Comparison of ENCODE assay signal across 8 mouse cellular contexts in genomic region chrX:85049593-85049992, GRCm38 (mm10).
DNase-seq lines count a peak whose midpoint lies in the region; ATAC-seq and TF ChIP-seq lines count a peak whose summit lies in the region.

No protein-coding gene starts in this region.

- no peaks in the 10 kb centered on the region for H3K4me1 ChIP-seq in forebrain, postnatal 0 days (ENCODE audit: insufficient read depth)
- no peaks in the 10 kb centered on the region for H3K4me1 ChIP-seq in neural tube, embryonic 12.5 days
- H3K4me1 ChIP-seq in cerebellum, adult 2 months (ENCODE audit: control insufficient read depth, insufficient read depth, low read length): no peaks in the 10 kb centered on the region

- H3K4me2 ChIP-seq in forebrain, postnatal 0 days (ENCODE audit: low read depth): peak overlapping the region; percentile 53
- peak overlapping the region; percentile 67 for H3K4me2 ChIP-seq in neural tube, embryonic 12.5 days (replicated peaks)

- no peak for ATAC-seq in forebrain, postnatal 0 days
- no peak for ATAC-seq in neural tube, embryonic 12.5 days (ENCODE audit: low FRiP score, low read depth)
- no peak for ATAC-seq in activated CD4-positive, CD25-positive, alpha-beta regulatory T cell, adult 4 months

- H3K4me3 ChIP-seq in forebrain, postnatal 0 days (ENCODE audit: low read depth, low read length): peak overlapping the region; percentile 45
- no peak overlapping the region for H3K4me3 ChIP-seq in neural tube, embryonic 12.5 days
- no peak overlapping the region for H3K4me3 ChIP-seq in cerebellum, adult 2 months (replicated peaks; ENCODE audit: insufficient read depth, low read depth, low read length)

- 39% methylated on average over 3 of the region's 3 CpGs for WGBS in forebrain, postnatal 0 days
- WGBS in neural tube, embryonic 12.5 days: 28% methylated on average over 3 of the region's 3 CpGs
- 84% methylated on average over 3 of the region's 3 CpGs for WGBS in cerebellum, adult 2 months

- H3K27ac ChIP-seq in forebrain, postnatal 0 days (ENCODE audit: low read depth, low read length): no peak overlapping the region
- no peak overlapping the region for H3K27ac ChIP-seq in neural tube, embryonic 12.5 days
- no peak overlapping the region for H3K27ac ChIP-seq in cerebellum, adult 2 months (ENCODE audit: insufficient read depth, low read length)

- no peak for TF ChIP-seq CTCF in forebrain, postnatal 0 days (IDR thresholded peaks at IDR 0.05; ENCODE audit: low read depth)
- TF ChIP-seq CTCF in cerebellum, adult 2 months (IDR thresholded peaks at IDR 0.05; ENCODE audit: borderline replicate concordance, insufficient read depth, low read depth, low read length): no peak

- peak; percentile 5 for DNase-seq in embryo, embryonic 10.5 days (ENCODE audit: low spot score)
- DNase-seq in embryo, embryonic 10 days (ENCODE audit: low spot score): no peak
- DNase-seq in forebrain, postnatal 0 days: no peak
- DNase-seq in kidney, postnatal 36 days: peak; percentile 7 to 14
- DNase-seq in natural killer cell, adult 2 months (ENCODE audit: low spot score in 2 of 2): no peak
- DNase-seq in cerebellum, adult 2 months: no peak

- no peak for TF ChIP-seq POLR2A in cerebellum, adult 2 months (IDR thresholded peaks at IDR 0.05; ENCODE audit: borderline replicate concordance, insufficient read depth, low read length)

- no peaks in the 10 kb centered on the region for H3K36me3 ChIP-seq in forebrain, postnatal 0 days (ENCODE audit: insufficient read depth)
- H3K36me3 ChIP-seq in neural tube, embryonic 12.5 days: no peaks in the 10 kb centered on the region

- no peak overlapping the region for H3K9ac ChIP-seq in forebrain, postnatal 0 days
- H3K9ac ChIP-seq in neural tube, embryonic 12.5 days: no peak overlapping the region

- no peaks in the 10 kb centered on the region for H3K27me3 ChIP-seq in forebrain, postnatal 0 days (ENCODE audit: insufficient read depth, low read length)
- no peaks in the 10 kb centered on the region for H3K27me3 ChIP-seq in neural tube, embryonic 12.5 days (replicated peaks)
- no peaks in the 10 kb centered on the region for H3K27me3 ChIP-seq in cerebellum, adult 2 months (ENCODE audit: control insufficient read depth, insufficient read depth, low read length)

- H3K9me3 ChIP-seq in forebrain, postnatal 0 days (ENCODE audit: low read length): no peaks in the 10 kb centered on the region
- H3K9me3 ChIP-seq in neural tube, embryonic 12.5 days: no peaks in the 10 kb centered on the region

Comparison
In these comparisons a context has a peak if more than half of its experiments do, and no peak if none do; other contexts are left out.
1. DNase-seq: peak in embryo, embryonic 10.5 days (single experiment) and kidney, postnatal 36 days (2 of 2); none in embryo, embryonic 10 days (single experiment), forebrain, postnatal 0 days (single experiment), natural killer cell, adult 2 months (0 of 2) and cerebellum, adult 2 months (0 of 2).